Mouse (Mus musculus) splenic B cell, adult 2 months (primary cell): Measurements from ENCODE around the gene Kng2.
A peak's percentile ranks its signal among the peaks of the same experiment; 100 is the strongest.
"Not testable (repeated sequence)": the region's sequence is repeated elsewhere in the genome, so short reads cannot be mapped to it uniquely, and the experiment has no call there.

Experiments used
- DNase-seq: peaks from one replicate; pipeline ENCODE4 v3.0.0-alpha.2; 2011; ENCODE audit warnings: low read depth, low spot score
- H3K27me3 ChIP-seq: 2 replicates; pipeline ENCODE4 v1.6.1; 2012; ENCODE audit warnings: mild to moderate bottlenecking, low read length, moderate library complexity, mixed read lengths; ENCODE audit not compliant: control insufficient read depth, poor library complexity, insufficient read depth, severe bottlenecking
- H3K36me3 ChIP-seq: 2 replicates; pipeline ENCODE4 v1.6.1; 2012; ENCODE audit warnings: mild to moderate bottlenecking, low read length, moderate library complexity, mixed read lengths; ENCODE audit not compliant: control insufficient read depth, poor library complexity, insufficient read depth, severe bottlenecking

Kng2 gene

DNA sequence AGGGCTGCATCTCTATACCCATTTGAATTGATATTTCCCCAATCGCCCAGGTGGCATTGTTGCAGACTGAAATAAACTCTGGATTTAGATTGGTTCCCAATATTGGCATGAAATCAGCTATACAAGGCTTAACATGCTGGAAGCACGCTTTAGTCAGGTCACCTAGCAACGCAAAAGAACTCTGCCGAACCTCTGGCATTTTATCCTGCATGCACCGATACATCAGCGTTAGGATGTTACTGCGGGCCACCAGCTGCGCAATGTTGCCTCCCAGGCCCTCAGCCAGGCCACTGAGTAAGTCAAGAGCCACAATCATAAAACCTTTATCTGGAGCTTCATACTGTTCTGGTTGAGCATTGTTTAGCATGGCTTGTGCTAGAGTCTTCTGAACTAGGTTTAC, 14.6 kb downstream of the Kng2 start:
- not testable (repeated sequence) for H3K27me3 ChIP-seq, DNase-seq, H3K36me3 ChIP-seq

DNA sequence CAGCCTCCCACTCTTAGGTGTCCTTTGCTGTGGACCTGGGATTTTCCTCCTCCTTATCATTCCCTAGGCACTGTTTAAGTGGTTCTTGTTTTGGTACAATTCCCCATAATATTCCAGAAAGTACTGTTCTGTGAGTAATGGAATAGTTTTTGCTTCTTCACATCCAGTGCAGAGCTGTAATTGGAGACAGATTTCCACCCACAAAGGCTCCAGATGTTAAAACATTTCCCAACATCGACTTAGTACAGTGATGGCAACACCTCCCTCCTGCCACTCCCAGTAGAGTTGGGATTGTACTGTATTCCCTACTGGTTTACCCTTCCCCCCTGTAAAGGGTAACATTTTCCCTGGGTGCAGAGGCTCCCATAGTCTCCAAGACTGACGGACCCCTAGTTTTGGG, 15.5 kb downstream of the Kng2 start:
- DNase-seq, H3K36me3 ChIP-seq, H3K27me3 ChIP-seq: not testable (repeated sequence)

- H3K36me3 ChIP-seq, DNase-seq, H3K27me3 ChIP-seq: not testable (repeated sequence)
Observed at GRCm38 (mm10) chr16:22996951-22997350, 32.3 kb downstream of the Kng2 start.

GRCm38 (mm10) chr16:22967383-22968030, 61.8 kb downstream of the Kng2 start:
- DNase-seq, result no peak
- Histone ChIP-seq H3K27me3 (no peaks in the 10 kb centered on the region), H3K36me3 (no peaks in the 10 kb centered on the region)

GRCm38 (mm10) chr16:22963293-22963692, 66.0 kb downstream of the Kng2 start:
- no peak for DNase-seq
- Histone ChIP-seq H3K36me3 (no peaks in the 10 kb centered on the region), H3K27me3 (no peaks in the 10 kb centered on the region)

GRCm38 (mm10) chr16:22962256-22962655, 67.0 kb downstream of the Kng2 start:
- Histone ChIP-seq H3K36me3 (no peaks in the 10 kb centered on the region), H3K27me3 (no peaks in the 10 kb centered on the region)
- no peak for DNase-seq

- no peak for DNase-seq
- H3K36me3 ChIP-seq, result no peaks in the 10 kb centered on the region
- H3K27me3 ChIP-seq, result no peaks in the 10 kb centered on the region
Observed at GRCm38 (mm10) chr16:22961073-22961472, 68.2 kb downstream of the Kng2 start.

DNA sequence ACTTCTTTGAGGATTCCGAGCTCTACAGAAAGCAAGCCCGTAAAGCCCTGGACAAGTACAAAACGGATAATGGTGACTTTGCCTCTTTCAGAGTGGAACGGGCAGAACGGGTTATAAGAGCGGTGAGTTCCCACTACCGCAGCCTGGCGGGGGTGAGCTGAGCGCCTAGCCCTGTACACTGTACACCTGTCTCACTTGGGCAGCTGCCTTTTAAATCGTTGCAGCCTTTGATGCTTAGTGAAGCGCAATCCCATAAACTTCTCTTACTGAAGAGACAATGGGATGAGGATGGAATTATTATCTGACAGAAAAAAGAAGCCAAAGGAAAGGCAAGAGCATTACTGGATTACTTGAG, 73.2 kb downstream of the Kng2 start:
- DNase-seq, result no peak
- H3K36me3 ChIP-seq, result no peaks in the 10 kb centered on the region
- no peaks in the 10 kb centered on the region for H3K27me3 ChIP-seq

DNA sequence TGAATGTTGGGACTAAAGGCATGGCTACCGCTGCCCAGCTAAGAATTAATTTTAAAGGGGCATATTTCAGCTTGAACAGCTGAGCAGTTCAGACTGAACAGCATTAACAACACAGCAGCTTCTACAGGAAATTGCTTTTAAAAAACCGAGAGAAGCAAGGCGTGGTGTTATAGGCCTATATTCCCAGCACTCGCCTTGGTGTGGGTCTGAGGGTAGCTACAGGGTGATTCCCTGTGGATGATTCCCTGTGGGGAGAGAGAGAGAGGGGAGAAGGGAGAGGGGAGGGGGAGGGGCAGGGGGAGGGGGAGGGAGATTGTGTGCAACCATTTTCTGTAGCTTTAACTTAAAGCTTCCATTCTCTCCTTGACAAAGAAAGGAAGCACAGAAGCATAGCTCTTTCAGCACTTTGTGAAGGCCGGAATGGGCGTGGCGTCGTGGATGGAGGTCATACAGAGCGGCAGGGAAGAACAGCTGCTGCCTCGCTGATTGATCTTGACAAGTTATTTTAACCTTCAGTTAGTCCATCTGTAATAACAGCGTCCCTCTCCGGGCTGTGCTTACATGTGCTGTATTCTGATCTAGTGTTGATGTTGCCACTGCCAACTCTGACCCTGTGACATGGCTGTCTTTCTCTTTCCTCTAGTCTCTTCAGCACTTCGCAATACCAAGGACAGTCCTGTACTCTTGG, 73.7 kb downstream of the Kng2 start:
- Histone ChIP-seq H3K27me3 (no peaks in the 10 kb centered on the region), H3K36me3 (no peaks in the 10 kb centered on the region)
- no peak for DNase-seq

- Histone ChIP-seq H3K36me3 (no peaks in the 10 kb centered on the region), H3K27me3 (no peaks in the 10 kb centered on the region)
- DNase-seq, result no peak
Observed at GRCm38 (mm10) chr16:22953069-22953468, 76.2 kb downstream of the Kng2 start.

- DNase-seq, result no peak
- Histone ChIP-seq H3K27me3 (no peaks in the 10 kb centered on the region), H3K36me3 (no peaks in the 10 kb centered on the region)
Observed at GRCm38 (mm10) chr16:22950840-22951395, 78.4 kb downstream of the Kng2 start, which contains the start of gene Hrg. Gene Hrg (plus strand): TSS chr16:22951072.

DNA sequence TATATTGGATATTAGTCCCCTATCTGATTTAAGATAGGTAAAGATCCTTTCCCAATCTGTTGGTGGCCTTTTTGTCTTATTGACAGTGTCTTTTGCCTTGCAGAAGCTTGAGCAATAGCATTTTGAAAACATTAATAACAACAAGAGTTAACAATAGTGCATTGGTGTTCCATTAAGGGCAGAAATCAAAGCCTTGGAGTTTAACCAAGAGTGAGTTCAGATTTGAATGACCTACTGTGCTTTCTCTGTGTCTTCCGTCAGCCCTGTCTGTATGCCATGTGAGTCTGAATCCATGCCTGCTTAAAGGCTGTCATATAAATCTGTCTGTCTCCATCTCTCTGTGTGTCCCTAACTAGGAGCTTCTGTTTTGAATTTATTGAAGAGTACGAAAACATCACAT, 81.9 kb downstream of the Kng2 start:
- DNase-seq, result no peak
- H3K27me3 ChIP-seq, result no peaks in the 10 kb centered on the region
- no peaks in the 10 kb centered on the region for H3K36me3 ChIP-seq

GRCm38 (mm10) chr16:22941825-22942476, 87.3 kb downstream of the Kng2 start:
- H3K36me3 ChIP-seq, H3K27me3 ChIP-seq, DNase-seq: not testable (repeated sequence)

GRCm38 (mm10) chr16:22939120-22939695, 90.1 kb downstream of the Kng2 start:
- Histone ChIP-seq H3K27me3 (no peaks in the 10 kb centered on the region), H3K36me3 (no peaks in the 10 kb centered on the region)
- DNase-seq, result no peak

DNA sequence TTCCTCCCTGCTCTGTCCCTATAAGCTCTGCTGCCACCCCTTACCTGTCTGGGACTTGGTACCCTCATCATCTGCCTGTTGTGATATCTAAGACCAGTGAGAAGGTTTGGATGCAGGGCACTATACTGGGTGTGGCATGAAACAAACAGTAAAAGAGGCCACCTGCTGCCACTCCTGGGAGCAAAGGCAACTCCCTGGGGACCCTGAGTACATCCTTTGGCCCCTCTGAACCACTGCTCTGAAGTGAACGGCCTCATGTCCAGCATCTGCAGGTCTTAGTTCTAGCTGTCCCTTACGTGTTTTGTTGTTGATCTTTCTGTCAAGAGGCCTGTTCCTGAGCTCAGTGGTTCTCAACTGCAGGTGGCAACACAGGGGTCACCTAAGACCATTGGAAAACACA, 90.7 kb downstream of the Kng2 start:
- no peaks in the 10 kb centered on the region for H3K36me3 ChIP-seq
- peak; percentile 7 for DNase-seq
- no peaks in the 10 kb centered on the region for H3K27me3 ChIP-seq
